Mouse (Mus musculus) intestine, embryonic 14.5 days (tissue): ENCODE measurements around the gene Mogs. TPM values are rescaled to one million over a fixed set of nuclear protein-coding genes. Genes with fewer than 3 reads are reported as not detected.

Source experiments
- ATAC-seq: fragments of 200-750 bp; cut with Nextera tagmentation; replicated peaks from 2 replicates; pipeline ENCODE4 v1.8.0; 2017; ENCODE audit warnings: low read depth, moderate number of reproducible peaks, moderate TSS enrichment, moderate library complexity; ENCODE audit not compliant: low FRiP score, low TSS enrichment
- DNase-seq: peaks from one replicate; pipeline ENCODE4 v3.0.0-alpha.2; 2018; ENCODE audit warnings: low spot score
- H3K27ac ChIP-seq: fragments of 300-500 bp; sonication (generic); 2 replicates; pipeline ENCODE4 v1.5.1; 2014; ENCODE audit warnings: low read depth, mild to moderate bottlenecking, control low read depth
- H3K27me3 ChIP-seq: fragments of 300-500 bp; sonication (generic); replicated peaks from 2 replicates; pipeline ENCODE4 v1.6.1; 2014; ENCODE audit warnings: low read length, control low read depth; ENCODE audit not compliant: control insufficient read depth, insufficient read depth
- H3K36me3 ChIP-seq: fragments of 300-500 bp; sonication (generic); 2 replicates; pipeline ENCODE4 v1.6.1; 2014; ENCODE audit warnings: low read length, control low read depth; ENCODE audit not compliant: control insufficient read depth, insufficient read depth
- H3K4me1 ChIP-seq: fragments of 300-500 bp; sonication (generic); replicated peaks from 2 replicates; pipeline ENCODE4 v1.6.1; 2014; ENCODE audit warnings: low read length, control low read depth, mixed read lengths; ENCODE audit not compliant: control insufficient read depth, insufficient read depth
- H3K4me2 ChIP-seq: fragments of 300-500 bp; sonication (generic); 2 replicates; pipeline ENCODE4 v1.6.1; 2014; ENCODE audit warnings: low read length
- H3K4me3 ChIP-seq: fragments of 300-500 bp; sonication (generic); 2 replicates; pipeline ENCODE4 v1.5.1; 2014; ENCODE audit warnings: low read depth, low read length, control low read depth, mixed read lengths
- H3K9ac ChIP-seq: fragments of 300-500 bp; sonication (generic); 2 replicates; pipeline ENCODE4 v1.6.1; 2014; ENCODE audit warnings: mild to moderate bottlenecking, low read length
- H3K9me3 ChIP-seq: fragments of 300-500 bp; sonication (generic); 2 replicates; pipeline ENCODE4 v1.6.1; 2016; ENCODE audit warnings: low read length, control low read depth; ENCODE audit not compliant: control insufficient read depth
- WGBS: fragments of 180-500 bp; shearing (Covaris S2); extraction: QIAGEN DNeasy Blood & Tissue Kit; methylation state at CpG from one replicate; pipeline ENCODE4 v1.1.7; 2014; 5-methylcytosine and 5-hydroxymethylcytosine counted together
- polyA plus RNA-seq: library from polyadenylated mRNA; unstranded; fragments of >200 nt; fragmentation: Nextera tagmentation; extraction: Ambion mirVana; gene quantifications from 2 replicates; pipeline ENCODE4 v1.2.1, GENCODE M21; 2014

The Mogs gene
- polyA plus RNA-seq, 1 experiment from 2014 or later: 60.0 TPM

- peaks cover 12% of the 10 kb centered on the region for H3K4me1 ChIP-seq
- ATAC-seq (no peak), DNase-seq (peak; percentile 73)
- no peaks in the 10 kb centered on the region for H3K36me3 ChIP-seq
- WGBS: 4% methylated on average over 47 of the region's 47 CpGs
- H3K27me3 ChIP-seq: peaks cover 82% of the 10 kb centered on the region
- H3K9me3 ChIP-seq: no peaks in the 10 kb centered on the region
- peak overlapping the region; percentile 27 for H3K4me3 ChIP-seq
- peak overlapping the region; percentile 44 for H3K4me2 ChIP-seq
- 0 out of 2 replicates have a peak overlapping the region, but pooled peaks have one; percentile 16 for H3K9ac ChIP-seq
- no peak overlapping the region for H3K27ac ChIP-seq
Measured at GRCm38 (mm10) chr6:83087205-83087925, 27.9 kb upstream of the Mogs start.

GRCm38 (mm10) chr6:83087926-83088260, 27.4 kb upstream of the Mogs start:
- H3K9ac ChIP-seq: 0 out of 2 replicates have a peak overlapping the region, but pooled peaks have one; percentile 16
- ATAC-seq (no peak), DNase-seq (no peak)
- WGBS: 11% methylated on average over 9 of the region's 9 CpGs
- H3K4me1 ChIP-seq: peaks cover 12% of the 10 kb centered on the region
- peak overlapping the region; percentile 27 for H3K4me3 ChIP-seq
- no peaks in the 10 kb centered on the region for H3K36me3 ChIP-seq
- peak overlapping the region; percentile 44 for H3K4me2 ChIP-seq
- H3K27ac ChIP-seq: no peak overlapping the region
- H3K27me3 ChIP-seq: peaks cover 76% of the 10 kb centered on the region
- H3K9me3 ChIP-seq: no peaks in the 10 kb centered on the region

GRCm38 (mm10) chr6:83092416-83093127, 22.7 kb upstream of the Mogs start:
- H3K27ac ChIP-seq: no peak overlapping the region

GRCm38 (mm10) chr6:83095968-83096367, 19.3 kb upstream of the Mogs start:
- 0 out of 2 replicates have a peak, but pooled peaks cover under 1% of the 10 kb centered on the region for H3K27me3 ChIP-seq
- 46% methylated on average over 6 of the region's 6 CpGs for WGBS
- no peaks in the 10 kb centered on the region for H3K9me3 ChIP-seq
- H3K9ac ChIP-seq: no peak overlapping the region
- H3K4me1 ChIP-seq: peaks cover 2% of the 10 kb centered on the region; the same call in 1 of the 2 replicates
- DNase-seq (no peak), ATAC-seq (no peak)
- no peak overlapping the region for H3K4me2 ChIP-seq
- no peak overlapping the region for H3K4me3 ChIP-seq
- H3K36me3 ChIP-seq: no peaks in the 10 kb centered on the region
- H3K27ac ChIP-seq: no peak overlapping the region

More at GRCm38 (mm10) chr6:83092416-83093127, 22.7 kb upstream of the Mogs start:
- Histone ChIP-seq H3K4me3 (no peak overlapping the region), H3K4me2 (no peak overlapping the region), H3K9ac (no peak overlapping the region), H3K36me3 (no peaks in the 10 kb centered on the region), H3K9me3 (no peaks in the 10 kb centered on the region), H3K4me1 (peaks cover 3% of the 10 kb centered on the region), H3K27me3 (peaks cover 32% of the 10 kb centered on the region)
- DNase-seq: no peak
- ATAC-seq: no peak
- WGBS: 18% methylated on average over 6 of the region's 6 CpGs

- no peaks in the 10 kb centered on the region for H3K27me3 ChIP-seq
- ATAC-seq (no peak), DNase-seq (no peak)
- WGBS: 51% methylated on average over 2 of the region's 2 CpGs
- H3K4me3 ChIP-seq: no peak overlapping the region
- no peak overlapping the region for H3K27ac ChIP-seq
- no peak overlapping the region for H3K4me2 ChIP-seq
- peaks cover 13% of the 10 kb centered on the region for H3K4me1 ChIP-seq
- no peaks in the 10 kb centered on the region for H3K9me3 ChIP-seq
- H3K9ac ChIP-seq: no peak overlapping the region
- no peaks in the 10 kb centered on the region for H3K36me3 ChIP-seq
Measured at GRCm38 (mm10) chr6:83098411-83098810, 16.9 kb upstream of the Mogs start.

- DNase-seq (no peak), ATAC-seq (peak; percentile 80)
- under 1% methylated on average over 25 of the region's 25 CpGs for WGBS
Measured at GRCm38 (mm10) chr6:83101316-83101687, 14.0 kb upstream of the Mogs start, which contains the start of the genes Ccdc142 and Gm42688. Ccdc142 (plus strand) TSS chr6:83101601. Gm42688 (plus strand) TSS chr6:83101617.

GRCm38 (mm10) chr6:83101688-83102556, 13.4 kb upstream of the Mogs start:
- peak; percentile 90 for DNase-seq

More at GRCm38 (mm10) chr6:83101316-83101687, 14.0 kb upstream of the Mogs start, which contains the start of the genes Ccdc142 and Gm42688:
- Histone ChIP-seq H3K4me3 (peak within 1 kb of the TSS; percentile 79), H3K4me1 (peaks cover 13% of the 10 kb centered on the region), H3K9me3 (no peaks in the 10 kb centered on the region), H3K27ac (peak within 1 kb of the TSS; percentile 77), H3K4me2 (peak within 1 kb of the TSS; percentile 100), H3K36me3 (no peaks in the 10 kb centered on the region), H3K27me3 (no peaks in the 10 kb centered on the region), H3K9ac (peak within 1 kb of the TSS; percentile 78)

GRCm38 (mm10) chr6:83103130-83103650, 12.1 kb upstream of the Mogs start:
- H3K4me3 ChIP-seq: no peak overlapping the region

More at GRCm38 (mm10) chr6:83101688-83102556, 13.4 kb upstream of the Mogs start:
- Histone ChIP-seq H3K4me2 (peak overlapping the region; percentile 100), H3K4me3 (peak overlapping the region; percentile 79), H3K9me3 (no peaks in the 10 kb centered on the region), H3K4me1 (peaks cover 13% of the 10 kb centered on the region), H3K27me3 (no peaks in the 10 kb centered on the region), H3K27ac (peak overlapping the region; percentile 77), H3K36me3 (no peaks in the 10 kb centered on the region), H3K9ac (peak overlapping the region; percentile 78)
- peak; percentile 84 for ATAC-seq
- under 1% methylated on average over 69 of the region's 74 CpGs for WGBS

More at GRCm38 (mm10) chr6:83103130-83103650, 12.1 kb upstream of the Mogs start:
- no peak for DNase-seq
- H3K9ac ChIP-seq: no peak overlapping the region
- H3K4me2 ChIP-seq: peak overlapping the region; percentile 100; the same call in 1 of the 2 replicates
- H3K27me3 ChIP-seq: no peaks in the 10 kb centered on the region
- no peaks in the 10 kb centered on the region for H3K36me3 ChIP-seq
- H3K27ac ChIP-seq: no peak overlapping the region
- WGBS: 48% methylated on average over 11 of the region's 11 CpGs
- H3K4me1 ChIP-seq: peaks cover 13% of the 10 kb centered on the region
- ATAC-seq: no peak
- H3K9me3 ChIP-seq: no peaks in the 10 kb centered on the region
